ENCODE assay signal across 12 mouse cellular contexts in the genomic region with DNA sequence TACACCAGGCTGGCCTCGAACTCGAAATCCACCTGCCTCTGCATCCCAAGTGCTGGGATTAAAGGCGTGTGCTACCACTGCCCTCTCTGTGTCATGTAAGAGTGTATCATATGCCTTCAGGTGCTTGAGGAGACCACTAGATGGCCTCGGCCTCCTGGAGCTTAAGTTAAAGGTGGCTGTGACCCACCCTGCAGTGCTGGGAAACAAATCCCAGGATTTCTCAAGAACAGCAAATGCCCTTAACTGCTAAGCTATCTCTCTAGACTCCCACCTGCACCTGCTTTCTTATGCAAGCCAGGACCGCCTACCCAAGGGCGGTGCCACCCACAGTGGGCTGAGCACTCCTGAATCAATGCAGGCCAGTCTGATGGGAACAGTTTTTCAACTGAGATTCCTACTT. TPM values are rescaled to one million over a fixed set of nuclear protein-coding genes. Genes with fewer than 3 reads are reported as not detected.
A peak's percentile ranks its signal among the peaks of the same experiment; 100 is the strongest.
DNase-seq lines count a peak whose midpoint lies in the region; ATAC-seq and TF ChIP-seq lines count a peak whose summit lies in the region.
"Had no signal": no experiment of that assay in that cellular context is flagged by ENCODE, and none has a peak within 500 bp of the region (broad histone marks: within the 10 kb centered on the region; RNA-seq: fewer than 3 reads in every experiment).

No protein-coding gene starts in this region.

- no peak for TF ChIP-seq EP300 in CH12.LX (IDR thresholded peaks at IDR 0.05; ENCODE audit: low read length)

- peaks cover 47% of the 10 kb centered on the region for H3K36me3 ChIP-seq in intestine, postnatal 0 days (ENCODE audit: control insufficient read depth, insufficient read depth)
- H3K36me3 ChIP-seq in intestine, embryonic 16.5 days (ENCODE audit: control insufficient read depth, insufficient read depth, low read length): peaks cover 12% of the 10 kb centered on the region
- H3K36me3 ChIP-seq in CH12.LX (replicated peaks in 1 of 2; ENCODE audit: control insufficient read depth in 1 of 2, insufficient read depth in 1 of 2, low read length in 1 of 2): peaks cover 55 to 92% of the 10 kb centered on the region in 2 experiments
- peaks cover 79% of the 10 kb centered on the region for H3K36me3 ChIP-seq in liver, embryonic 13.5 days
- H3K36me3 ChIP-seq: neural tube, embryonic 12.5 days had no signal

- peak; percentile 54 for TF ChIP-seq CTCF in intestine, postnatal 0 days (IDR thresholded peaks at IDR 0.05; ENCODE audit: low read depth)
- peak in 1 of 2 experiments; percentile 56; a peak in 2 of 4 replicates for TF ChIP-seq CTCF in CH12.LX (conservative IDR thresholded peaks at IDR 0.05 in 1 of 2, IDR thresholded peaks at IDR 0.05 in 1 of 2; ENCODE audit: low read depth in 2 of 2, low read length in 2 of 2)

- H3K27ac ChIP-seq in intestine, postnatal 0 days (ENCODE audit: low read depth, low read length): no peak overlapping the region
- no peak overlapping the region for H3K27ac ChIP-seq in intestine, embryonic 16.5 days (ENCODE audit: low read length)
- no peak overlapping the region for H3K27ac ChIP-seq in CH12.LX (ENCODE audit: insufficient read depth, low read depth)
- no peak overlapping the region for H3K27ac ChIP-seq in liver, embryonic 13.5 days
- H3K27ac ChIP-seq: neural tube, embryonic 12.5 days had no signal

- TF ChIP-seq RAD21 in CH12.LX (IDR thresholded peaks at IDR 0.05; ENCODE audit: low read depth, low read length): peak; percentile 25

- no peak overlapping the region for H3K4me2 ChIP-seq in intestine, postnatal 0 days (replicated peaks; ENCODE audit: low read depth)
- H3K4me2 ChIP-seq in intestine, embryonic 16.5 days (ENCODE audit: low read depth, low read length): no peak overlapping the region
- H3K4me2 ChIP-seq in CH12.LX (ENCODE audit: insufficient read depth, low read depth, poor library complexity, severe bottlenecking): no peak overlapping the region
- no peak overlapping the region for H3K4me2 ChIP-seq in liver, embryonic 13.5 days
- H3K4me2 ChIP-seq: neural tube, embryonic 12.5 days had no signal

- no peak overlapping the region for H3K4me3 ChIP-seq in intestine, postnatal 0 days (ENCODE audit: low read depth, low read length)
- no peak overlapping the region for H3K4me3 ChIP-seq in intestine, embryonic 16.5 days (ENCODE audit: low read length)
- H3K4me3 ChIP-seq in CH12.LX (replicated peaks in 1 of 3; ENCODE audit: low read depth in 2 of 3, low read length in 2 of 3, poor library complexity in 1 of 3): no peak overlapping the region
- H3K4me3 ChIP-seq in liver, embryonic 13.5 days (replicated peaks): no peak overlapping the region
- H3K4me3 ChIP-seq: neural tube, embryonic 12.5 days had no signal

- ATAC-seq in intestine, postnatal 0 days: no peak
- ATAC-seq in intestine, embryonic 16.5 days: no peak
- 0 out of 2 replicates have a peak, but pooled peaks have one; percentile 24 for ATAC-seq in liver, embryonic 13.5 days (ENCODE audit: low read depth)

- no peak for TF ChIP-seq POLR2A in CH12.LX (IDR thresholded peaks at IDR 0.05; ENCODE audit: low read depth, low read length)

- dilution Hi-C loops in CH12.LX (cut with MboI; ENCODE audit: extremely low pct_ligation_motif_present, extremely low pct_unique_long_range_greater_than_20kb, low sequenced_read_pairs): no loop called here

- no peaks in the 10 kb centered on the region for H3K27me3 ChIP-seq in intestine, postnatal 0 days (replicated peaks; ENCODE audit: control insufficient read depth, insufficient read depth, low read length)
- H3K27me3 ChIP-seq in intestine, embryonic 16.5 days (replicated peaks; ENCODE audit: control insufficient read depth, insufficient read depth, low read length): no peaks in the 10 kb centered on the region
- no peaks in the 10 kb centered on the region for H3K27me3 ChIP-seq in CH12.LX (replicated peaks)
- no peaks in the 10 kb centered on the region for H3K27me3 ChIP-seq in liver, embryonic 13.5 days
- H3K27me3 ChIP-seq: neural tube, embryonic 12.5 days had no signal

- 71% methylated on average over 6 of the region's 6 CpGs for WGBS in intestine, postnatal 0 days
- 77% methylated on average over 6 of the region's 6 CpGs for WGBS in intestine, embryonic 16.5 days
- WGBS in liver, embryonic 13.5 days (ENCODE audit: insufficient replicate concordance): 83% methylated on average over 6 of the region's 6 CpGs

- DNase-seq in CH12.LX (ENCODE audit: extremely low read depth): no peak
- peak; percentile 27 for DNase-seq in NIH3T3 (ENCODE audit: low read depth)
- DNase-seq in liver, embryonic 13.5 days: no peak
- DNase-seq in right cerebral cortex, adult 2 months (ENCODE audit: low spot score in 2 of 2): no peak
- DNase-seq in layer of hippocampus, postnatal 36 days: no peak
- DNase-seq in lung, postnatal 10 days: no peak
- DNase-seq: gastrocnemius, postnatal 25 days; right cerebral cortex, postnatal 25 days; thymus, adult 2 months had no signal

- in situ Hi-C loops in CH12.LX (cut with MboI; ENCODE audit: low pct_ligation_motif_present, low pct_unique_long_range_greater_than_20kb, low sequenced_read_pairs): no loop called here

- H3K4me1 ChIP-seq in intestine, postnatal 0 days (replicated peaks; ENCODE audit: control insufficient read depth, insufficient read depth, low read length): no peaks in the 10 kb centered on the region
- H3K4me1 ChIP-seq in intestine, embryonic 16.5 days (ENCODE audit: control insufficient read depth, insufficient read depth, low read length): no peaks in the 10 kb centered on the region
- H3K4me1 ChIP-seq in CH12.LX (ENCODE audit: control insufficient read depth in 1 of 2, insufficient read depth in 2 of 2): peaks cover 4 to 17% of the 10 kb centered on the region in 2 experiments; a peak in 3 of 4 replicates
- no peaks in the 10 kb centered on the region for H3K4me1 ChIP-seq in liver, embryonic 13.5 days (replicated peaks)
- H3K4me1 ChIP-seq: neural tube, embryonic 12.5 days had no signal

- H3K9ac ChIP-seq in intestine, postnatal 0 days (ENCODE audit: low read depth, low read length): no peak overlapping the region
- no peak overlapping the region for H3K9ac ChIP-seq in intestine, embryonic 16.5 days (ENCODE audit: low read depth, low read length)
- no peak overlapping the region for H3K9ac ChIP-seq in CH12.LX (ENCODE audit: insufficient read depth, low read depth)
- no peak overlapping the region for H3K9ac ChIP-seq in liver, embryonic 13.5 days
- H3K9ac ChIP-seq: neural tube, embryonic 12.5 days had no signal

- H3K79me2 ChIP-seq in CH12.LX (replicated peaks; ENCODE audit: control insufficient read depth, extremely low read depth, insufficient read depth, poor library complexity, severe bottlenecking): peaks cover 46% of the 10 kb centered on the region

- no peaks in the 10 kb centered on the region for H3K9me3 ChIP-seq in intestine, postnatal 0 days (ENCODE audit: control insufficient read depth)
- H3K9me3 ChIP-seq in intestine, embryonic 16.5 days (ENCODE audit: control insufficient read depth, low read length): no peaks in the 10 kb centered on the region
- peaks cover 7% of the 10 kb centered on the region for H3K9me3 ChIP-seq in CH12.LX (replicated peaks; ENCODE audit: low read length)
- H3K9me3 ChIP-seq in liver, embryonic 13.5 days (replicated peaks): no peaks in the 10 kb centered on the region
- H3K9me3 ChIP-seq: neural tube, embryonic 12.5 days had no signal

TF ChIP-seq in CH12.LX, 34 proteins besides CTCF, POLR2A, EP300 and RAD21:
- no peak for TF ChIP-seq MAFK (IDR thresholded peaks at IDR 0.05; ENCODE audit: insufficient replicate concordance, low read length)
- TF ChIP-seq SMC3 (IDR thresholded peaks at IDR 0.05; ENCODE audit: low read depth, low read length): peak; percentile 33
- no peak for TF ChIP-seq KAT2A (IDR thresholded peaks at IDR 0.05; ENCODE audit: insufficient replicate concordance, low read length)
- no peak for TF ChIP-seq TCF12 (IDR thresholded peaks at IDR 0.05; ENCODE audit: low read depth, low read length)

RNA-seq across cellular contexts. Expression of gene Sugt1, which starts 22.7 kb away (rescaled TPM):
- 81.3 and 83.2 TPM in 2 replicates for polyA plus RNA-seq in intestine, postnatal 0 days (2015; fragmentation: Nextera tagmentation; extraction: Ambion mirVana)
- 96.1 and 105 TPM in 2 replicates for polyA plus RNA-seq in intestine, embryonic 16.5 days (2015; fragmentation: Nextera tagmentation; extraction: Ambion mirVana)
- total RNA-seq in CH12.LX (2012; rRNA removed) (91.9 and 103 TPM in 2 replicates), CH12.LX (2014; rRNA removed) (114 and 141 TPM in 2 replicates)
- 118 and 153 TPM in 2 replicates for polyA plus RNA-seq in CH12.LX (2012; ENCODE audit: insufficient read length, low read depth)
- 53.6 and 62.6 TPM in 2 replicates for polyA plus RNA-seq in liver, embryonic 13.5 days (2015; fragmentation: Nextera tagmentation; extraction: Ambion mirVana)
- 10 to 100 TPM; 81.6 to 96.0 TPM for total RNA-seq in layer of hippocampus, postnatal 36 days (2021)
